In genomic region chr9:23005005-23005404, GRCm38 (mm10) we compare ENCODE assay signal across 19 mouse cellular contexts.
DNase-seq lines count a peak whose midpoint lies in the region; ATAC-seq and TF ChIP-seq lines count a peak whose summit lies in the region.
"Had no signal": no experiment of that assay in that cellular context is flagged by ENCODE, and none has a peak within 500 bp of the region (broad histone marks: within the 10 kb centered on the region; RNA-seq: fewer than 3 reads in every experiment).

No protein-coding gene starts in this region.

- no peak for ATAC-seq in neural tube, embryonic 11.5 days (ENCODE audit: insufficient read depth, low FRiP score, low TSS enrichment)
- ATAC-seq in limb, embryonic 13.5 days (ENCODE audit: low FRiP score, low read depth), result no peak
- no peak for ATAC-seq in megakaryocyte progenitor cell, adult 5-6 weeks (replicated peaks; ENCODE audit: poor library complexity)

- DNase-seq in kidney, adult 2 months, result peak; percentile 37
- no peak for DNase-seq in kidney, adult 18-20 months
- DNase-seq in neural tube, embryonic 11.5 days (ENCODE audit: low spot score), result peak; percentile 32
- no peak for DNase-seq in neural tube, embryonic 10.5 days (ENCODE audit: extremely low spot score, low spot score)
- no peak for DNase-seq in ovary, postnatal 14 days (ENCODE audit: low spot score)
- DNase-seq: adrenal gland, postnatal 25 days; B cell, adult 2 months; cerebellum, adult 8-10 months; gastrocnemius, postnatal 25 days; heart, postnatal 10 days; lung, postnatal 4 days; right cerebral cortex, postnatal 25 days had no signal

- no peaks in the 10 kb centered on the region for H3K9me3 ChIP-seq in neural tube, embryonic 11.5 days (ENCODE audit: control insufficient read depth, low read length)
- H3K9me3 ChIP-seq in limb, embryonic 13.5 days, result no peaks in the 10 kb centered on the region
- H3K9me3 ChIP-seq: heart, embryonic 10.5 days; midbrain, embryonic 12.5 days had no signal

- H3K4me2 ChIP-seq in neural tube, embryonic 11.5 days (ENCODE audit: low read depth), result no peak overlapping the region
- 0 out of 2 replicates have a peak overlapping the region, but pooled peaks have one; percentile 19 for H3K4me2 ChIP-seq in limb, embryonic 13.5 days (replicated peaks)
- H3K4me2 ChIP-seq: forebrain, embryonic 12.5 days; liver, embryonic 11.5 days; lung, embryonic 14.5 days; midbrain, embryonic 12.5 days had no signal

- H3K4me1 ChIP-seq in kidney, adult 2 months (ENCODE audit: control insufficient read depth, insufficient read depth, low read length), result peaks cover 6% of the 10 kb centered on the region; the same call in 1 of the 2 replicates
- H3K4me1 ChIP-seq in neural tube, embryonic 11.5 days (ENCODE audit: control insufficient read depth, insufficient read depth, low read length), result peaks cover 18% of the 10 kb centered on the region
- peaks cover 57% of the 10 kb centered on the region for H3K4me1 ChIP-seq in limb, embryonic 13.5 days

- H3K27ac ChIP-seq in kidney, adult 2 months (ENCODE audit: insufficient read depth, low read depth, low read length), result no peak overlapping the region
- peak overlapping the region; percentile 29; the same call in 1 of the 2 replicates for H3K27ac ChIP-seq in neural tube, embryonic 11.5 days (ENCODE audit: low read depth, low read length)
- H3K27ac ChIP-seq in limb, embryonic 13.5 days, result peak overlapping the region; percentile 33; the same call in 1 of the 2 replicates
- H3K27ac ChIP-seq: forebrain, embryonic 12.5 days; heart, embryonic 10.5 days; midbrain, embryonic 12.5 days had no signal

- H3K4me3 ChIP-seq in kidney, adult 2 months (ENCODE audit: insufficient read depth, low read depth, low read length), result no peak overlapping the region
- no peak overlapping the region for H3K4me3 ChIP-seq in neural tube, embryonic 11.5 days (ENCODE audit: low read depth, low read length)
- no peak overlapping the region for H3K4me3 ChIP-seq in limb, embryonic 13.5 days
- H3K4me3 ChIP-seq: forebrain, embryonic 12.5 days; heart, embryonic 10.5 days; midbrain, embryonic 12.5 days had no signal

- TF ChIP-seq POLR2A in kidney, adult 2 months (IDR thresholded peaks at IDR 0.05; ENCODE audit: low read depth, low read length), result no peak

- 26% methylated on average over 7 of the region's 7 CpGs for WGBS in kidney, adult 2 months
- WGBS in neural tube, embryonic 11.5 days, result 23% methylated on average over 7 of the region's 7 CpGs
- WGBS in limb, embryonic 13.5 days, result 54% methylated on average over 7 of the region's 7 CpGs

- no peak overlapping the region for H3K9ac ChIP-seq in neural tube, embryonic 11.5 days (ENCODE audit: low read length)
- H3K9ac ChIP-seq in limb, embryonic 13.5 days, result no peak overlapping the region
- H3K9ac ChIP-seq: forebrain, embryonic 12.5 days; lung, embryonic 14.5 days; midbrain, embryonic 12.5 days had no signal

- H3K27me3 ChIP-seq in kidney, adult 2 months (replicated peaks; ENCODE audit: control insufficient read depth, insufficient read depth, low read length), result no peaks in the 10 kb centered on the region
- peaks cover 3% of the 10 kb centered on the region; the same call in 1 of the 2 replicates for H3K27me3 ChIP-seq in neural tube, embryonic 11.5 days (ENCODE audit: control insufficient read depth, insufficient read depth, low read length)
- peaks cover 34% of the 10 kb centered on the region for H3K27me3 ChIP-seq in limb, embryonic 13.5 days

- no peak for TF ChIP-seq CTCF in kidney, adult 2 months (conservative IDR thresholded peaks at IDR 0.05; ENCODE audit: insufficient read depth, insufficient read length, low read depth, low read length)

- H3K36me3 ChIP-seq in kidney, adult 2 months (ENCODE audit: control insufficient read depth, insufficient read depth, low read length), result no peaks in the 10 kb centered on the region
- H3K36me3 ChIP-seq in neural tube, embryonic 11.5 days (ENCODE audit: control insufficient read depth, insufficient read depth, low read length), result no peaks in the 10 kb centered on the region
- no peaks in the 10 kb centered on the region for H3K36me3 ChIP-seq in limb, embryonic 13.5 days
- H3K36me3 ChIP-seq: forebrain, embryonic 12.5 days; heart, embryonic 10.5 days; midbrain, embryonic 12.5 days had no signal

Comparison
In these comparisons a context has a peak if more than half of its experiments do, and no peak if none do; other contexts are left out.
1. DNase-seq: peak in kidney, adult 2 months (single experiment) and neural tube, embryonic 11.5 days (single experiment); none in kidney, adult 18-20 months (single experiment), neural tube, embryonic 10.5 days (single experiment) and ovary, postnatal 14 days (single experiment).